Mouse (Mus musculus) intestine, embryonic 16.5 days (tissue): ENCODE measurements around the gene Mrpl23. TPM values are rescaled to one million over a fixed set of nuclear protein-coding genes. Genes with fewer than 3 reads are reported as not detected.

ENCODE experiments used
- ATAC-seq: fragments of 200-750 bp; cut with Nextera tagmentation; 2 replicates; pipeline ENCODE4 v1.8.0; 2017; ENCODE audit warnings: moderate TSS enrichment, moderate library complexity
- H3K27ac ChIP-seq: fragments of 300-500 bp; sonication (generic); 2 replicates; pipeline ENCODE4 v1.5.1; 2014; ENCODE audit warnings: mild to moderate bottlenecking, low read length
- H3K27me3 ChIP-seq: fragments of 300-500 bp; sonication (generic); replicated peaks from 2 replicates; pipeline ENCODE4 v1.6.1; 2014; ENCODE audit warnings: low read length, control low read depth, mixed read lengths; ENCODE audit not compliant: control insufficient read depth, insufficient read depth
- H3K36me3 ChIP-seq: fragments of 300-500 bp; sonication (generic); 2 replicates; pipeline ENCODE4 v1.6.1; 2014; ENCODE audit warnings: low read length, control low read depth; ENCODE audit not compliant: control insufficient read depth, insufficient read depth
- H3K4me1 ChIP-seq: fragments of 300-500 bp; sonication (generic); 2 replicates; pipeline ENCODE4 v1.6.1; 2014; ENCODE audit warnings: low read length, control low read depth, mixed read lengths; ENCODE audit not compliant: control insufficient read depth, insufficient read depth
- H3K4me2 ChIP-seq: fragments of 300-500 bp; sonication (generic); 2 replicates; pipeline ENCODE4 v1.6.1; 2014; ENCODE audit warnings: low read depth, low read length, control low read depth
- H3K4me3 ChIP-seq: fragments of 300-500 bp; sonication (generic); 2 replicates; pipeline ENCODE4 v1.5.1; 2014; ENCODE audit warnings: mild to moderate bottlenecking, low read length
- H3K9ac ChIP-seq: fragments of 300-500 bp; sonication (generic); 2 replicates; pipeline ENCODE4 v1.6.1; 2014; ENCODE audit warnings: low read depth, low read length
- H3K9me3 ChIP-seq: fragments of 300-500 bp; sonication (generic); 2 replicates; pipeline ENCODE4 v1.6.1; 2016; ENCODE audit warnings: low read length, control low read depth; ENCODE audit not compliant: control insufficient read depth
- WGBS: fragments of 180-500 bp; shearing (Covaris S2); extraction: QIAGEN DNeasy Blood & Tissue Kit; methylation state at CpG from one replicate; pipeline ENCODE4 v1.1.7; 2014; 5-methylcytosine and 5-hydroxymethylcytosine counted together
- microRNA counts: library from miRNA; unstranded; fragments of <30 nt; microRNA quantifications from one replicate; lab custom pipeline; 2016
- microRNA-seq: library from miRNA; unstranded; fragments of <30 nt; microRNA quantifications from one replicate; pipeline ENCODE4, GENCODE M21; 2016
- polyA plus RNA-seq: library from polyadenylated mRNA; unstranded; fragments of >200 nt; fragmentation: Nextera tagmentation; extraction: Ambion mirVana; gene quantifications from 2 replicates; pipeline ENCODE4 v1.2.1, GENCODE M21; 2015

Mrpl23 gene
- polyA plus RNA-seq, 1 experiment from 2014 or later: 50.3 TPM

GRCm38 (mm10) chr7:142581186-142581585 is 48.7 kb downstream of the Mrpl23 start:
- H3K27me3 ChIP-seq: no peaks in the 10 kb centered on the region
- H3K9ac ChIP-seq: no peak overlapping the region
- no peak overlapping the region for H3K27ac ChIP-seq
- WGBS: 65% methylated on average over 7 of the region's 7 CpGs
- H3K9me3 ChIP-seq: peaks cover 4% of the 10 kb centered on the region; the same call in 1 of the 2 replicates
- ATAC-seq: no peak
- H3K36me3 ChIP-seq: no peaks in the 10 kb centered on the region
- no peak overlapping the region for H3K4me3 ChIP-seq
- peaks cover 11% of the 10 kb centered on the region for H3K4me1 ChIP-seq
- H3K4me2 ChIP-seq: no peak overlapping the region

GRCm38 (mm10) chr7:142581656-142582228 is 49.3 kb downstream of the Mrpl23 start:
- Histone ChIP-seq H3K9me3 (peaks cover 4% of the 10 kb centered on the region; the same call in 1 of the 2 replicates), H3K4me3 (peak overlapping the region; percentile 7; the same call in 1 of the 2 replicates), H3K27me3 (no peaks in the 10 kb centered on the region), H3K4me2 (peak overlapping the region; percentile 34), H3K27ac (no peak overlapping the region), H3K4me1 (peaks cover 12% of the 10 kb centered on the region), H3K36me3 (no peaks in the 10 kb centered on the region), H3K9ac (no peak overlapping the region)
- WGBS: 45% methylated on average over 20 of the region's 20 CpGs
- ATAC-seq: no peak

GRCm38 (mm10) chr7:142584882-142585281 is 52.4 kb downstream of the Mrpl23 start:
- H3K4me3 ChIP-seq: no peak overlapping the region
- H3K4me2 ChIP-seq: no peak overlapping the region
- 26% methylated on average over 1 of the region's 1 CpGs for WGBS
- no peak overlapping the region for H3K9ac ChIP-seq
- H3K4me1 ChIP-seq: peaks cover 9% of the 10 kb centered on the region
- H3K36me3 ChIP-seq: no peaks in the 10 kb centered on the region
- no peak overlapping the region for H3K27ac ChIP-seq
- no peaks in the 10 kb centered on the region for H3K27me3 ChIP-seq
- H3K9me3 ChIP-seq: peaks cover 4% of the 10 kb centered on the region; the same call in 1 of the 2 replicates
- ATAC-seq: no peak

- no peak overlapping the region for H3K27ac ChIP-seq
- H3K27me3 ChIP-seq: no peaks in the 10 kb centered on the region
- 75% methylated on average over 3 of the region's 3 CpGs for WGBS
- no peak overlapping the region for H3K4me3 ChIP-seq
- H3K4me1 ChIP-seq: peaks cover 11% of the 10 kb centered on the region
- no peaks in the 10 kb centered on the region for H3K36me3 ChIP-seq
- H3K4me2 ChIP-seq: no peak overlapping the region
- H3K9me3 ChIP-seq: peaks cover 4% of the 10 kb centered on the region; the same call in 1 of the 2 replicates
- no peak overlapping the region for H3K9ac ChIP-seq
- no peak for ATAC-seq
Observed at GRCm38 (mm10) chr7:142585890-142586289, 53.4 kb downstream of the Mrpl23 start.

- Histone ChIP-seq H3K9ac (peak overlapping the region; percentile 34), H3K4me3 (no peak overlapping the region), H3K9me3 (no peaks in the 10 kb centered on the region), H3K27ac (no peak overlapping the region), H3K4me2 (no peak overlapping the region), H3K36me3 (no peaks in the 10 kb centered on the region), H3K27me3 (no peaks in the 10 kb centered on the region), H3K4me1 (peaks cover 23% of the 10 kb centered on the region)
- 45% methylated on average over 9 of the region's 9 CpGs for WGBS
- peak; percentile 50 for ATAC-seq
Observed at GRCm38 (mm10) chr7:142588282-142588941, 55.9 kb downstream of the Mrpl23 start.

MicroRNAs encoded within 50 kb of the gene (microRNA counts, 519-probe panel; counts per million panel counts)
- microRNA mmu-miR-675-3p (lab: Ali Mortazavi, UCI) (2,611 counts per million, percentile 63 among the panel's probes with 10 or more counts), microRNA mmu-miR-675-5p (lab: Ali Mortazavi, UCI) (2,088 counts per million, percentile 48 among the panel's probes with 10 or more counts)

Small RNA genes lying within 50 kb of the gene (microRNA-seq; reads per million reads assigned to microRNA genes)
- 197 reads per million, percentile 57 among the genes with 10 or more reads in this experiment for gene Mir675

Other genes with a start within 250 kb of the Mrpl23 start
- gene Krtap5-1, start 235.6 kb upstream of the Mrpl23 start, polyA plus RNA-seq: not detected in 2 replicates
- gene Krtap5-4, start 229.1 kb upstream of the Mrpl23 start, polyA plus RNA-seq: not detected in 2 replicates
- 1.8 and 2.4 TPM in 2 replicates for gene Ifitm10, start 158.9 kb upstream of the Mrpl23 start, polyA plus RNA-seq
- 0.43 and 2.3 TPM in 2 replicates for gene Gm49369, start 150.0 kb upstream of the Mrpl23 start, polyA plus RNA-seq
- gene Ctsd, start 144.6 kb upstream of the Mrpl23 start, polyA plus RNA-seq: 395 and 444 TPM in 2 replicates
- 8.8 and 10.4 TPM in 2 replicates for gene Syt8, start 97.8 kb upstream of the Mrpl23 start, polyA plus RNA-seq
- 4.3 and 4.7 TPM in 2 replicates for gene Tnni2, start 90.9 kb upstream of the Mrpl23 start, polyA plus RNA-seq
- 125 and 134 TPM in 2 replicates for gene Lsp1, start 71.9 kb upstream of the Mrpl23 start, polyA plus RNA-seq
- gene Tnnt3, start 33.9 kb upstream of the Mrpl23 start, polyA plus RNA-seq: 2.1 and 3.2 TPM in 2 replicates
- 757 and 778 TPM in 2 replicates for gene Igf2, start 134.1 kb downstream of the Mrpl23 start, polyA plus RNA-seq
- 1.1 and 1.9 TPM in 2 replicates for gene Gm49394, start 137.3 kb downstream of the Mrpl23 start, polyA plus RNA-seq
- 236 and 308 TPM in 2 replicates for gene Ins2, start 210.7 kb downstream of the Mrpl23 start, polyA plus RNA-seq